Mouse (Mus musculus): ENCODE measurements at regions not wholly inside any gene's neighbourhood (a gene's known extent, or its start where the extent isn't known, plus 50 kb on each side); places are given as distances from the start of the nearest gene placed in this dataset.

- peaks cover 37% of the 10 kb centered on the region for H3K4me1 ChIP-seq
- H3K27me3 ChIP-seq (replicated peaks), result peaks cover 3% of the 10 kb centered on the region; the same call in 1 of the 2 replicates
- no peak for ATAC-seq (ENCODE audit: extremely low read depth, insufficient number of reproducible peaks, low FRiP score, low TSS enrichment)
- no peak overlapping the region for H3K9ac ChIP-seq
- H3K27ac ChIP-seq (replicated peaks), result no peak overlapping the region
- H3K36me3 ChIP-seq, result no peaks in the 10 kb centered on the region
- no peak overlapping the region for H3K4me3 ChIP-seq
- no peak overlapping the region for H3K4me2 ChIP-seq
- 69% methylated on average over 10 of the region's 10 CpGs for WGBS
- H3K9me3 ChIP-seq, result no peaks in the 10 kb centered on the region
These were observed 1143.8 kb downstream of the 4930447A16Rik start for GRCm38 (mm10) chr15:38569011-38569640.

- 85% methylated on average over 8 of the region's 8 CpGs for WGBS
- no peak overlapping the region for H3K4me3 ChIP-seq
- peaks cover 37% of the 10 kb centered on the region for H3K4me1 ChIP-seq
- no peak overlapping the region for H3K4me2 ChIP-seq
- no peaks in the 10 kb centered on the region for H3K9me3 ChIP-seq
- no peak overlapping the region for H3K9ac ChIP-seq
- H3K27ac ChIP-seq (replicated peaks), result no peak overlapping the region
- ATAC-seq (ENCODE audit: extremely low read depth, insufficient number of reproducible peaks, low FRiP score, low TSS enrichment), result no peak
- no peaks in the 10 kb centered on the region for H3K36me3 ChIP-seq
- peaks cover 3% of the 10 kb centered on the region; the same call in 1 of the 2 replicates for H3K27me3 ChIP-seq (replicated peaks)
These were observed 1144.8 kb downstream of the 4930447A16Rik start for GRCm38 (mm10) chr15:38570144-38570543.

DNA sequence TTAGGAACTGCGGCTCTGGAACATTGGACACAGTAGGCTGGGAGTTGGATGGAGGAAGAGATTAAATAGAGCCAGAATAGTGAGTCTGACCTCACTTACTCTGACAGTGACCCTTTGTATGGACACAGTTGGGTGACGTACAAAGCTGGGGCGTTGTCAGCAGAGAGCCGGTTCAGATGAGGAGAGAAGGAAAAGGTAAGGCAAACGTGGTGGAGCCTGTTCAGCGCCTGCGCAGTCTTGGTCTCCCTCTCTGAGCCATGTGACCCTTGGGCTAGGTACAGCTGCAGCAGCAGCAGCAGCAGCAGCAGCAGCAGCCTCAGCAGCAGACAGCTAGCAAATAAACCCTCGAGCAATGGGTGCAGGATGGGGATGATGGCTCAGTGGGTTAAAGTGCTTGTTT, 1145.4 kb downstream of the 4930447A16Rik start:
- Histone ChIP-seq H3K4me1 (peaks cover 37% of the 10 kb centered on the region), H3K9me3 (no peaks in the 10 kb centered on the region), H3K4me3 (no peak overlapping the region), H3K9ac (no peak overlapping the region), H3K36me3 (no peaks in the 10 kb centered on the region), H3K4me2 (0 out of 2 replicates have a peak overlapping the region, but pooled peaks have one; percentile 9), H3K27me3 (replicated peaks) (peaks cover 3% of the 10 kb centered on the region; the same call in 1 of the 2 replicates), H3K27ac (replicated peaks) (no peak overlapping the region)
- WGBS, result 43% methylated on average over 8 of the region's 8 CpGs
- no peak for ATAC-seq (ENCODE audit: extremely low read depth, insufficient number of reproducible peaks, low FRiP score, low TSS enrichment)

DNA sequence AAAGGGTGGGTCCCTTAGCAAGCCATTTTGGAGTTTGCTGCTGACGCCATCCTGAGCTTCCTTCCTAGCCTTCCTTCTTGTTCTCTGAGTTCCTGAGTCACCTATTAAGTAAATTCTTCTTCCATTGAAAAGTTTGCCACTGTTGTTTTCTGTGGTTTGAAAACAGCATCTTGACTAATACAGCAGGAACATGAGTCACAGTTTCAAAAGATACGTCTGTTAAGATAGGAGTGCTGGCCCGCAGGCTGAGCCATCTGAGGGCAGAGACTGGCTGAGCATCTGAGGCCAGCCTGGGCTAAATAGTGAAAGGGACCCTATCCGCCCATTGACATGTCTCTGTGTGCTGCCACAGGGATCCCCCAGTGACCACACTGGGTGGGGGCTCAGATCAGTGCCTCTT, 1147.3 kb downstream of the 4930447A16Rik start:
- 77% methylated on average over 4 of the region's 4 CpGs for WGBS
- Histone ChIP-seq H3K4me1 (peaks cover 24% of the 10 kb centered on the region), H3K9me3 (no peaks in the 10 kb centered on the region), H3K36me3 (no peaks in the 10 kb centered on the region), H3K27ac (replicated peaks) (no peak overlapping the region), H3K4me3 (no peak overlapping the region), H3K27me3 (replicated peaks) (peaks cover 3% of the 10 kb centered on the region; the same call in 1 of the 2 replicates), H3K4me2 (no peak overlapping the region), H3K9ac (no peak overlapping the region)
- ATAC-seq (ENCODE audit: extremely low read depth, insufficient number of reproducible peaks, low FRiP score, low TSS enrichment), result no peak

GRCm38 (mm10) chr15:38574447-38574846, 1149.1 kb downstream of the 4930447A16Rik start:
- H3K4me1 ChIP-seq, result peaks cover 10% of the 10 kb centered on the region
- no peak for ATAC-seq (ENCODE audit: extremely low read depth, insufficient number of reproducible peaks, low FRiP score, low TSS enrichment)
- H3K4me2 ChIP-seq, result no peak overlapping the region
- 76% methylated on average over 8 of the region's 8 CpGs for WGBS
- no peak overlapping the region for H3K4me3 ChIP-seq
- no peaks in the 10 kb centered on the region for H3K9me3 ChIP-seq
- H3K27ac ChIP-seq (replicated peaks), result no peak overlapping the region
- no peaks in the 10 kb centered on the region for H3K36me3 ChIP-seq
- H3K27me3 ChIP-seq (replicated peaks), result peaks cover 3% of the 10 kb centered on the region; the same call in 1 of the 2 replicates
- no peak overlapping the region for H3K9ac ChIP-seq

- H3K36me3 ChIP-seq, result no peaks in the 10 kb centered on the region
- H3K4me3 ChIP-seq, result no peak overlapping the region
- no peaks in the 10 kb centered on the region for H3K9me3 ChIP-seq
- no peak overlapping the region for H3K4me2 ChIP-seq
- H3K4me1 ChIP-seq, result peaks cover 10% of the 10 kb centered on the region
- peaks cover 3% of the 10 kb centered on the region; the same call in 1 of the 2 replicates for H3K27me3 ChIP-seq (replicated peaks)
- H3K9ac ChIP-seq, result no peak overlapping the region
- H3K27ac ChIP-seq (replicated peaks), result no peak overlapping the region
- WGBS, result 87% methylated on average over 4 of the region's 4 CpGs
- no peak for ATAC-seq (ENCODE audit: extremely low read depth, insufficient number of reproducible peaks, low FRiP score, low TSS enrichment)
These were observed 1149.9 kb downstream of the 4930447A16Rik start for GRCm38 (mm10) chr15:38575254-38575653.

DNA sequence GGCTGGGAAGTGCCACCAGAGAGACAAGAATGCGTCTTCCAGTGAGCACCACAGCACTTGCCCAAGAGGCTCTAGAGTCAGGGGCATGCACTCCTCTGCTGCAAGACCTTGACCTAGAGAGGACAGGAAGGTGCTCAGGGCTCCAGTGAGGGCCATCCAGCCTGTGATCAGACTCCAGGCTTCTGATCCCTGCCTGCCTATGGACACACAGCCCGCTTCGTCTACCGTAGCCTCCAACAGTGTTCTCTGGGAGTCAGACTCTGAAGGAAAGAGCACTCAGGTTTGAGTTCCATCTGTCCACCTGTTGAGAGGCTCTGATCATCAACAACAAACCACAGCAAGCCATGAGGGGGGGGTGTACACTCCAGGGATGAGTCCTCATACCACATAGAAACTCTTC, 1152.3 kb downstream of the 4930447A16Rik start:
- H3K4me3 ChIP-seq, result no peak overlapping the region
- no peaks in the 10 kb centered on the region for H3K36me3 ChIP-seq
- H3K27me3 ChIP-seq (replicated peaks), result peaks cover 2% of the 10 kb centered on the region; the same call in 1 of the 2 replicates
- H3K27ac ChIP-seq (replicated peaks), result no peak overlapping the region
- no peak for ATAC-seq (ENCODE audit: extremely low read depth, insufficient number of reproducible peaks, low FRiP score, low TSS enrichment)
- H3K9ac ChIP-seq, result no peak overlapping the region
- H3K4me2 ChIP-seq, result no peak overlapping the region
- H3K4me1 ChIP-seq, result no peaks in the 10 kb centered on the region
- 89% methylated on average over 4 of the region's 4 CpGs for WGBS
- no peaks in the 10 kb centered on the region for H3K9me3 ChIP-seq

GRCm38 (mm10) chr15:38579481-38579880, 1154.1 kb downstream of the 4930447A16Rik start:
- H3K36me3 ChIP-seq, result no peaks in the 10 kb centered on the region
- no peak overlapping the region for H3K4me3 ChIP-seq
- H3K4me1 ChIP-seq, result no peaks in the 10 kb centered on the region
- no peak for ATAC-seq (ENCODE audit: extremely low read depth, insufficient number of reproducible peaks, low FRiP score, low TSS enrichment)
- 78% methylated on average over 4 of the region's 4 CpGs for WGBS
- no peak overlapping the region for H3K9ac ChIP-seq
- no peak overlapping the region for H3K27ac ChIP-seq (replicated peaks)
- no peaks in the 10 kb centered on the region for H3K9me3 ChIP-seq
- no peaks in the 10 kb centered on the region for H3K27me3 ChIP-seq (replicated peaks)
- no peak overlapping the region for H3K4me2 ChIP-seq

- Histone ChIP-seq H3K9ac (no peak overlapping the region), H3K27me3 (replicated peaks) (no peaks in the 10 kb centered on the region; the same call in 1 of the 2 replicates), H3K9me3 (no peaks in the 10 kb centered on the region), H3K27ac (replicated peaks) (no peak overlapping the region), H3K36me3 (no peaks in the 10 kb centered on the region), H3K4me3 (no peak overlapping the region), H3K4me1 (peaks cover 24% of the 10 kb centered on the region), H3K4me2 (no peak overlapping the region)
- WGBS, result 61% methylated on average over 5 of the region's 5 CpGs
- no peak for ATAC-seq (ENCODE audit: extremely low read depth, insufficient number of reproducible peaks, low FRiP score, low TSS enrichment)
These were observed 1158.1 kb downstream of the 4930447A16Rik start for GRCm38 (mm10) chr15:38583500-38583899.

- H3K4me1 ChIP-seq, result peaks cover 29% of the 10 kb centered on the region
- no peaks in the 10 kb centered on the region for H3K36me3 ChIP-seq
- no peak overlapping the region for H3K4me2 ChIP-seq
- no peak overlapping the region for H3K4me3 ChIP-seq
- no peaks in the 10 kb centered on the region for H3K9me3 ChIP-seq
- no peak overlapping the region for H3K27ac ChIP-seq (replicated peaks)
- ATAC-seq (ENCODE audit: extremely low read depth, insufficient number of reproducible peaks, low FRiP score, low TSS enrichment), result no peak
- WGBS, result 86% methylated on average over 6 of the region's 6 CpGs
- no peaks in the 10 kb centered on the region; the same call in 1 of the 2 replicates for H3K27me3 ChIP-seq (replicated peaks)
- H3K9ac ChIP-seq, result no peak overlapping the region
These were observed 1159.1 kb downstream of the 4930447A16Rik start for GRCm38 (mm10) chr15:38584425-38584824.

- Histone ChIP-seq H3K27me3 (replicated peaks) (no peaks in the 10 kb centered on the region; the same call in 1 of the 2 replicates), H3K4me1 (peaks cover 29% of the 10 kb centered on the region), H3K9ac (no peak overlapping the region), H3K9me3 (no peaks in the 10 kb centered on the region), H3K36me3 (no peaks in the 10 kb centered on the region), H3K4me3 (no peak overlapping the region), H3K27ac (replicated peaks) (no peak overlapping the region), H3K4me2 (no peak overlapping the region)
- WGBS, result 82% methylated on average over 4 of the region's 4 CpGs
- no peak for ATAC-seq (ENCODE audit: extremely low read depth, insufficient number of reproducible peaks, low FRiP score, low TSS enrichment)
These were observed 1160.3 kb downstream of the 4930447A16Rik start for GRCm38 (mm10) chr15:38585610-38586009.

- Histone ChIP-seq H3K9ac (peak overlapping the region; percentile 8; the same call in 1 of the 2 replicates), H3K27me3 (replicated peaks) (no peaks in the 10 kb centered on the region; the same call in 1 of the 2 replicates), H3K4me2 (0 out of 2 replicates have a peak overlapping the region, but pooled peaks have one; percentile 23), H3K4me1 (peaks cover 29% of the 10 kb centered on the region), H3K4me3 (no peak overlapping the region), H3K9me3 (0 out of 2 replicates have a peak, but pooled peaks cover 4% of the 10 kb centered on the region), H3K27ac (replicated peaks) (no peak overlapping the region), H3K36me3 (no peaks in the 10 kb centered on the region)
- WGBS, result 41% methylated on average over 10 of the region's 10 CpGs
- ATAC-seq (ENCODE audit: extremely low read depth, insufficient number of reproducible peaks, low FRiP score, low TSS enrichment), result no peak
These were observed 1161.2 kb downstream of the 4930447A16Rik start for GRCm38 (mm10) chr15:38586594-38586993.

Data from heart, embryonic 13.5 days (tissue).